ENCODE assay signal across 9 mouse cellular contexts in genomic region chr14:40931115-40931829, GRCm38 (mm10). TPM values are rescaled to one million over a fixed set of nuclear protein-coding genes. Genes with fewer than 3 reads are reported as not detected.
A peak's percentile ranks its signal among the peaks of the same experiment; 100 is the strongest.
DNase-seq lines count a peak whose midpoint lies in the region; ATAC-seq lines count a peak whose summit lies in the region.
"Had no signal": no experiment of that assay in that cellular context is flagged by ENCODE, and none has a peak within 500 bp of the region (broad histone marks: within the 10 kb centered on the region; RNA-seq: fewer than 3 reads in every experiment).

No protein-coding gene starts in this region.

- H3K27ac ChIP-seq in liver, embryonic 12.5 days = peak overlapping the region; percentile 33; the same call in 1 of the 2 replicates
- H3K27ac ChIP-seq in liver, embryonic 11.5 days (ENCODE audit: low read depth, low read length) = no peak overlapping the region; the same call in 1 of the 2 replicates
- H3K27ac ChIP-seq in hindbrain, embryonic 16.5 days (ENCODE audit: low read depth, low read length) = 0 out of 2 replicates have a peak overlapping the region, but pooled peaks have one; percentile 7
- peak overlapping the region; percentile 55; the same call in 1 of the 2 replicates for H3K27ac ChIP-seq in stomach, embryonic 14.5 days (ENCODE audit: low read length)

- no peaks in the 10 kb centered on the region for H3K9me3 ChIP-seq in liver, embryonic 12.5 days (replicated peaks)
- no peaks in the 10 kb centered on the region for H3K9me3 ChIP-seq in liver, embryonic 11.5 days (ENCODE audit: control insufficient read depth, low read length)
- no peaks in the 10 kb centered on the region for H3K9me3 ChIP-seq in hindbrain, embryonic 16.5 days (ENCODE audit: control insufficient read depth, low read length)
- no peaks in the 10 kb centered on the region for H3K9me3 ChIP-seq in stomach, embryonic 14.5 days (ENCODE audit: control insufficient read depth, low read depth, low read length)

- no peak overlapping the region for H3K9ac ChIP-seq in liver, embryonic 12.5 days
- H3K9ac ChIP-seq in liver, embryonic 11.5 days (ENCODE audit: low read depth, low read length) = no peak overlapping the region
- H3K9ac ChIP-seq in hindbrain, embryonic 16.5 days (ENCODE audit: low read depth, low read length) = no peak overlapping the region
- no peak overlapping the region for H3K9ac ChIP-seq in stomach, embryonic 14.5 days (replicated peaks; ENCODE audit: low read depth, low read length)

- H3K4me3 ChIP-seq in liver, embryonic 12.5 days = no peak overlapping the region
- no peak overlapping the region for H3K4me3 ChIP-seq in liver, embryonic 11.5 days (ENCODE audit: low read depth, low read length)
- H3K4me3 ChIP-seq in hindbrain, embryonic 16.5 days (ENCODE audit: low read length) = no peak overlapping the region
- H3K4me3 ChIP-seq in stomach, embryonic 14.5 days (ENCODE audit: low read depth, low read length) = no peak overlapping the region
- H3K4me3 ChIP-seq: myocyte had no signal

- no peak for ATAC-seq in liver, embryonic 12.5 days
- ATAC-seq in liver, embryonic 11.5 days (replicated peaks; ENCODE audit: low FRiP score) = no peak
- no peak for ATAC-seq in hindbrain, embryonic 16.5 days
- ATAC-seq in stomach, embryonic 14.5 days (ENCODE audit: insufficient number of reproducible peaks, insufficient read depth, low FRiP score, low read depth) = no peak

- H3K4me1 ChIP-seq in liver, embryonic 12.5 days = peaks cover 97% of the 10 kb centered on the region
- peaks cover 66% of the 10 kb centered on the region for H3K4me1 ChIP-seq in liver, embryonic 11.5 days (replicated peaks; ENCODE audit: control insufficient read depth, insufficient read depth, low read length)
- peaks cover 4% of the 10 kb centered on the region; the same call in 1 of the 2 replicates for H3K4me1 ChIP-seq in hindbrain, embryonic 16.5 days (ENCODE audit: control insufficient read depth, insufficient read depth, low read depth, low read length)
- H3K4me1 ChIP-seq in stomach, embryonic 14.5 days (ENCODE audit: control insufficient read depth, insufficient read depth, low read length) = peaks cover 14% of the 10 kb centered on the region

- no peak overlapping the region for H3K4me2 ChIP-seq in liver, embryonic 12.5 days
- no peak overlapping the region; the same call in 1 of the 2 replicates for H3K4me2 ChIP-seq in liver, embryonic 11.5 days
- H3K4me2 ChIP-seq in hindbrain, embryonic 16.5 days (ENCODE audit: low read length) = no peak overlapping the region
- H3K4me2 ChIP-seq in stomach, embryonic 14.5 days (replicated peaks; ENCODE audit: low read depth, low read length) = no peak overlapping the region

- peaks cover 21% of the 10 kb centered on the region; the same call in 1 of the 2 replicates for H3K36me3 ChIP-seq in liver, embryonic 12.5 days
- H3K36me3 ChIP-seq in liver, embryonic 11.5 days (ENCODE audit: control insufficient read depth, insufficient read depth, low read length) = peaks cover 3% of the 10 kb centered on the region; the same call in 1 of the 2 replicates
- H3K36me3 ChIP-seq in hindbrain, embryonic 16.5 days (ENCODE audit: control insufficient read depth, insufficient read depth, low read length) = no peaks in the 10 kb centered on the region
- no peaks in the 10 kb centered on the region; the same call in 1 of the 2 replicates for H3K36me3 ChIP-seq in stomach, embryonic 14.5 days (ENCODE audit: control insufficient read depth, insufficient read depth, low read length)

- no peaks in the 10 kb centered on the region for H3K27me3 ChIP-seq in liver, embryonic 12.5 days (replicated peaks)
- no peaks in the 10 kb centered on the region for H3K27me3 ChIP-seq in liver, embryonic 11.5 days (replicated peaks; ENCODE audit: control insufficient read depth, insufficient read depth, low read length)
- H3K27me3 ChIP-seq in hindbrain, embryonic 16.5 days (replicated peaks; ENCODE audit: control insufficient read depth, insufficient read depth, low read length) = no peaks in the 10 kb centered on the region
- H3K27me3 ChIP-seq in stomach, embryonic 14.5 days (ENCODE audit: control insufficient read depth, insufficient read depth, low read length) = no peaks in the 10 kb centered on the region

- WGBS in liver, embryonic 12.5 days (ENCODE audit: insufficient replicate concordance) = 48% methylated on average over 3 of the region's 3 CpGs
- WGBS in liver, embryonic 11.5 days = 54% methylated on average over 3 of the region's 3 CpGs
- 48% methylated on average over 3 of the region's 3 CpGs for WGBS in hindbrain, embryonic 16.5 days
- WGBS in stomach, embryonic 14.5 days = 58% methylated on average over 3 of the region's 3 CpGs

- no peak for DNase-seq in liver, embryonic 11.5 days (ENCODE audit: low spot score)
- DNase-seq in kidney, postnatal 14 days = peak; percentile 78
- DNase-seq in layer of hippocampus, adult 9-11 months = no peak
- DNase-seq in cerebellum, postnatal 25 days = no peak
- DNase-seq: cerebellum, adult 11 months had no signal

RNA-seq across cellular contexts. Expression of gene Tspan14, which starts 35.3 kb away (rescaled TPM):
- 44.5 and 44.6 TPM in 2 replicates for polyA plus RNA-seq in liver, embryonic 12.5 days (2016; fragmentation: Nextera tagmentation; extraction: Ambion mirVana)
- 65.3 and 68.1 TPM in 2 replicates for polyA plus RNA-seq in liver, embryonic 11.5 days (2014; fragmentation: Nextera tagmentation; extraction: Ambion mirVana)
- polyA plus RNA-seq in hindbrain, embryonic 16.5 days (2015; fragmentation: Nextera tagmentation; extraction: Ambion mirVana) = 52.5 and 60.6 TPM in 2 replicates
- polyA plus RNA-seq in stomach, embryonic 14.5 days (2014; fragmentation: Nextera tagmentation; extraction: Ambion mirVana) = 84.5 and 88.2 TPM in 2 replicates

RNA-seq across cellular contexts. Expression of gene Sh2d4b, which starts 38.2 kb away (rescaled TPM):
- polyA plus RNA-seq in liver, embryonic 12.5 days (2016; fragmentation: Nextera tagmentation; extraction: Ambion mirVana) = 0.16 and 0.20 TPM in 2 replicates
- polyA plus RNA-seq in liver, embryonic 11.5 days (2014; fragmentation: Nextera tagmentation; extraction: Ambion mirVana) = 0.43 and 0.86 TPM in 2 replicates
- 0.54 and 0.69 TPM in 2 replicates for polyA plus RNA-seq in hindbrain, embryonic 16.5 days (2015; fragmentation: Nextera tagmentation; extraction: Ambion mirVana)
- 0.56 and 0.73 TPM in 2 replicates for polyA plus RNA-seq in stomach, embryonic 14.5 days (2014; fragmentation: Nextera tagmentation; extraction: Ambion mirVana)
